Mouse (Mus musculus) kidney, postnatal 36 days (tissue): ENCODE measurements around the gene Numb.
"Not testable (repeated sequence)": the region's sequence is repeated elsewhere in the genome, so short reads cannot be mapped to it uniquely, and the experiment has no call there.

ENCODE experiments used
- DNase-seq, 2 experiments: peaks; one replicate each; pipeline ENCODE4 v3.0.0; 2021 to 2022; ENCODE audit warnings: mixed read lengths in 2 of 2

Gene Numb

GRCm38 (mm10) chr12:83922724-83923485 is 1.2 kb upstream of the Numb start:
- DNase-seq = peak; percentile 42 to 60

- DNase-seq = peak in 1 of 2 experiments; percentile 45
Measured at GRCm38 (mm10) chr12:83920721-83921441, 853 bp downstream of the Numb start.

GRCm38 (mm10) chr12:83916884-83917283 is 4.8 kb downstream of the Numb start:
- peak; percentile 45 to 46 for DNase-seq

DNA sequence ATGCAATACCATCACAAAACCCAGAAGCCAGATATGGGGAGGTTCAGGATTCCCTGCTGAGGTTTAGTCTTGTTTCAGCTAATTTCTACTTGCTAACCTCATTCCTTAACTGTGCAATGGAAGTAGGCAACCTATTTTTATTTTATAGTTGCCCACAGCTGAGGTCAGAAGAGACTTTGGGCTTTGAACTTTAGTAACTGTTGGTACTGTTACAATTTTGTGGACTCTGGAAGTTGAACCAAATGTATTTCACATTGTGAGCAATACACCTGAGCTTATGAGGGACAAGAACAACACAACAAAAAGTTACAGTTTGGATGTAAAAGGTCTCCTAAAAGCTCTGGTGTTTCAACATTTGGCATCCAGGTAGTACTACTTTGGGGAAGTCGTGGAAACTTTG is 6.9 kb downstream of the Numb start:
- no peak for DNase-seq

DNA sequence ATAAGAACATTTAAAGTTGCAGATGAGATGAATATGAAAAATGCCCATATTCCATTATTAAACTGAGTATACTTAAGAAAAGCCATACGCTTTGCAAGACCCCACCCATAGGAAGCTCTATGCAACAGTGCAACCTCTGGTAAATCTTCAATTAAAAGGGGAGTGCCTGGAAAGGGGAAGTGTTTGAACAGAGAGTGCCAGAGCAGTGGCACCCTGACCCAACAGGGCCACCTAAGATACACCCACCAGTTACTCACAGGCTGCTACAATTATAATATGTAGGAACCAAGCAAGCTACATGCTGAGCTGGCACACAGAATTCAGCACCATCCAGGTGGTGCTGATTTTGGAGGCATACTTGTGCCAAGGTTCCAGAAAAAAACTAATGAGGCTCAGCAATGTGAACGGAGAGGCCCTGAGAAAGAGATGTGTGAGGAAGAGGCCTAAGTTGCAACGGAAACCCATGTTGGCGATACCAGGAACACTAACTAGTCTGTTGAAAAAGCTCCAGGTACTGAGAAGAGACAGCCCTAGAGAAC is 7.5 kb downstream of the Numb start:
- no peak for DNase-seq

DNA sequence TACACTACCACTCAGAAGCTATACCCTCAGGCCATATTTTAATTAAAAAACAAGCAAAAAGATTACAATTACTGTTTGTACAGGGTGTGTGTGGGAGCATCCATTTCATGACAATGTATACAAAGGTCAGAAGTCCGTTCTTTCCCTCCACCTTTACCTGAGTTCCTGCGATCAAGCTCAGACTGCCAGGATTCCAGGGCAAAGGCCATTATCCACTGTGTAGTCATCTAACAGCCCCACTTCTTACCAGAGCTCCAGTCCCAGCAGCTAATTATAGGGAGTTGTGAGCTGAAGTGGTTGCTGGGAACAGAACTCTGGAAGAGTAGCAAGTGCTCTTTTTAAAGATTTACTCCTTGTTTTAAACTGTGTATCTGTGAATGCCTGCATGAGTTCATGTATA is 11.3 kb downstream of the Numb start:
- DNase-seq = peak; percentile 36 to 45

DNA sequence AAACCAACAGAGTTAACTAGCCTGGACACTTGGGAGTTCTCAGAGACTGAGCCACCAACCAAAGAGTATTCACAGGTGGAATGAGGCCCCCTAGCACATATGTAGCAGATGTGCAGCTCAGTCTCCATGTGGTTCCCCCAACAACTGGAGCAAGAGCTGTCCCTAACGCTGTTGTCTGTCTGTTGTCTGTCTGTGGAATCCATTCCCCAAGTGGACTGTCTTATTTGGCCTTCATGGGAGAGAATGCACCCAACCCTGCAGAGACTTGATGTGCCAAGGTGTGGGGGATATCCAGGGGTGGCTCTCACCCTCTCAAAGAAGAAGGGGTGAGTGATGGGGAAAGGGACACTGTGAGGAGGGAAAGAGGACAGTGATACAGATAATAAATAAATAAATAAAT is 28.8 kb downstream of the Numb start:
- no peak for DNase-seq

DNA sequence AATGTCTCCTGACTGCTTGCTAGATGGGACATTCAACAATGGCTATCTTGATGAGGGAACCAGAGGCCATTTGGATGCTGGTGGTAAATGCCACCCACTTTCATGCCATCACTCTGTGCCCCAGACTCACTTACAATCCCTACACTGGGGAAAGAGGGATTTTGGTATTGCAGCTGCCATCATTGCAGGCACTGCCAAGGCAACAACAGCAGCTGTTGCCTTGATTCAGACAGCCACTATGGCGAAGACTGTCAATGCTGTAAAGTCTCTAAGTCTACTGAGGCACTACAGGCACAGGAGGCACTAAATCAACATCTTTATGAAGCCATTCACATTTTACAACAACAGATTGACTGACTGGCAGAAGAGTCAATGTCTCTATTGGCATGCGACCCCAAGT is 30.5 kb downstream of the Numb start:
- no peak for DNase-seq

- DNase-seq = no peak
Measured at GRCm38 (mm10) chr12:83889128-83889527, 32.6 kb downstream of the Numb start.

- peak; percentile 47 to 58 for DNase-seq
Measured at GRCm38 (mm10) chr12:83885516-83886285, 36.0 kb downstream of the Numb start.

- not testable (repeated sequence) for DNase-seq
Measured at GRCm38 (mm10) chr12:83885065-83885464, 36.7 kb downstream of the Numb start.

DNA sequence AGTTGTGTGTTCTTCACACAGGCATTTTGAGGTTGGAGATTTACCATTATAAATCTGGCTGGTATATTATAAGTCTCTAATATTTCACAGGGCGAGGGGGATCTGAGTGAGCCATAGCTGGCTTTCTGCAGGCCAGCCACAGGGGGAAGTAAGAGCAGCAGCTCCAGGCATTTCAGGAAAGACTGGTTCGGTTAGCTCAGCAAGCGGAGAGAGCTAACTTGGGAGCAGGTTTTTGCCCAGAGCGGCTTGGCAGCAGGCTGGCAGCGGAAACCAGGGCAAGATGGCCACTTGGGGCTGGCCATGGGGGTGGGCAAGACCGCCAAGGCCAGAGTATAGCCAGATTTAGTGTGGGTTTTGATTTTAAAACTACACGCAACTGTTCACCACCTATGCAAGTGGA is 39.2 kb downstream of the Numb start:
- DNase-seq = peak in 1 of 2 experiments; percentile 37

GRCm38 (mm10) chr12:83882088-83882487 is 39.6 kb downstream of the Numb start:
- no peak for DNase-seq

DNA sequence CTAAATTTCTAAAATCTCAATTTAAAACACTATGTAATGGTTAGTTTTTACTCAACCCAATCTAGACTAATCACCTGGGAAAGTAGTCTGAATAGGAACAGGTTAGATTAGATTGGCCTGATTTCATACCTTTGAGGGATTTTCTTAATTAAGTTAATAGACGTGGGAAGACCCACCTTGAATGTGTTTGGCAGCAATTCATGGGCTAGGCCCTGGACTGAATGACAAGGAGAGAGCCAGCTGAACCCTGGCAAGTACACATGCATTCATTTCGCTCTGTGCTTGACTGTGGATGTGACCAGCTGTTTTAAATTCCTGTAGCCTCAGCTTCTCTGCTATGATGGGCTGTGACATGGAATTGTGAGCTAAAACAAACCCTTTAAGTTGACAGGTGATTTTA is 40.8 kb downstream of the Numb start:
- DNase-seq = no peak

DNA sequence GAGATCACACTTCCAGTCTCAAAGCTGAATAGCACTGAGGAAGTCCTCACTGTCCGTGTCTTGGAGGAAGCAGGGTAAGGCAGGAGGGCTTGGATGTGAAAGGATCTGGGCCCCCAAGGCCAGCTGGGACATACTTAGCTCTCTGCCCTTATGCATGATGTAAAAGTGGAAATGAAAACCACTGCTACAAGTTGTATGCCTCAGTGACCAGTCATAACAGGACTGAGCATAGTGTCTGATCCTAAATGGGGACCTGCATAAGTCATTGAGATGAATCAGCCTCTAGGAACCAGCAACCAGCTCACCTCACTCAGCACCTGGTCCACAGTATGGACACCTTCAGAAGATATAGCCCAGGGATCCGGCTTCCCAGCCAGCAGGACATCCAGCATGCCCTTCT is 46.6 kb downstream of the Numb start:
- DNase-seq = no peak

GRCm38 (mm10) chr12:83874597-83874996 is 47.1 kb downstream of the Numb start:
- DNase-seq = peak; percentile 82 to 85

- no peak for DNase-seq
Measured at GRCm38 (mm10) chr12:83864501-83864900, 57.2 kb downstream of the Numb start.

DNA sequence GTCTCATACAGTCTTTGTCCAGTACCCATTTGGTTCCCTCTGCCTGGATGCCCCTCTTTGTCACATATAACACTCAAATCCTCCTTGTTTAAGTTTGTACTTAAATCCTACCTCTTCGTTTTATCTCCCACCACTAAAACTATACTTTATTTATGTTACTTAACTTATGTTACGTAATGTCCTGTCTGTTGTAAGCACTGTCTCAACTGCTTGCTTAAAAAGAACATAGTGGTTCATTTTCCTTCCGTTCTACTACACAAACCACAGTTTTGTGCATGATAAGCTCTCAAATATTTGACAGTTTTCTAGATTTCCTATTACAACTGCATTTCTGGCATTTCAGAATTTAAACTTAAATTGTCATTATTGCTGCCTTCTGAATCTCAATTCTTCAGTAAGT is 59.9 kb downstream of the Numb start:
- no peak for DNase-seq

DNA sequence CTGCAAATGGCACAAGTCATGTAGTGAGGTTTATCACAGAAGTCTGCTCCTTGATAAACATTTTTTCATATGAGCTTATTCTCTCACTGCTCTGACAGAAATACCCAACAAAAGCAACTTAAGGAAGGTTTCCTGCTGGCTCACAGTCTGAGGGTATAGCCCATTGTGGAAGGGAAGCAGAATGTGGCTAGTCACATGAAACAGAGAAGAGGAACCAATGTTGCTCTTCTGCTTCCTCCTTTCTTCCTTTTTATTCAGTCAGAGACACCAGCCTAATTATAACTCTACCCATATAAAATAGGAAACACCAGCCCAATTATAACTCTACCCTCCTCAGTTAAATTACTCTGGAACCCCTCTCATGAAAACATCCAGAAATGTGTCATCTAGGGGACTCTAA is 61.0 kb downstream of the Numb start:
- DNase-seq = no peak

- no peak for DNase-seq
Measured at GRCm38 (mm10) chr12:83858052-83858451, 63.7 kb downstream of the Numb start.

DNA sequence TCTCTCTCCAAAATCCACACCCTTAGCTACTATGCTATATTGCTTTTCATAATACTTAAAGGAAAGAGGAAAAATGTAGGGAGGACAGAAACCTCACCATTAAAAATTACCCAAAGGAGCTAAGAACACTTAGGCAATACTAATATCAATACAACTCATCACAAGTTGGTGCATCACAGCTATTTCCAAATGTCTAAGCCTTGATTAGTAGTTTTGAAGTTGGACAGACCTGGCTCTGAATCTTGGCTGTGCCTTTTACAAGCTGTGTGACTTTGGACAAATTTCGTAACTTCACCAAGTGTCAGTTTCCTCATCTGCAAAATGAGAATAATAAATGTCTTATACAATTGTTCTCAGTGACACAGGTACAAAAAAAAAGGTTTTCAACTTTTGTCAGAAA is 66.5 kb downstream of the Numb start:
- DNase-seq = no peak

- no peak for DNase-seq
Measured at GRCm38 (mm10) chr12:83854281-83854680, 67.5 kb downstream of the Numb start.

DNA sequence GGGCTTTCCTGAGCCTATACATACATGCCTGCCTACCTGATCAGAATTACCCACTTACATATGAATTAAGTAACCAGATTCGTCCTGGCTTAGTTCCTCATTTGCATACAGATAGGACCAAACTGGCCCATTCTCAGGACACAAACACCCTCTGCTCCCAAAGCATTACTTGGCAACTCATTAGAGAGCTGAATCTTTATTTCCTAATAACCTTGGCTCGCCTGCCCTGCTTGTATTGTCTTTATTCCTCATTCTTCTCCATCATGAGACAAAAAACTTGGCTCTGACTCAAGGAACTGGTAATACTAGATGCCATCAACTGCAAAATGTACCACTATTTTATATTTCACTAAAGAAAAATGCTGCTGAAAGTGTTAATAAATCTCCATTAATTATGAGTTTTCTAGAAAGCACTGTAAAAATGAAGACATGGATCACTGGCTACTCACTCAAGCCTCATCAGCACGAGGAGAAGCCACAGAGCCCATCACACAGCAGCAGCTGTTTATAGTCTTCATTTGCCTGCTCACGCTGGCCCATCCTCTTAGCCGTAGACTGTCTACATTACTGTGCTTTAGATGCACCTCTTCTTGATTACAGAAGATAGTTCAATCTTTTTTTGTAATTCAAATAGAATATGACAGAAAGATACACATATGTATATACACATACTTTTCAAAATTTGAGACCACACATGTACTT is 69.1 kb downstream of the Numb start:
- DNase-seq = no peak
